Mouse (Mus musculus) intestine, embryonic 16.5 days (tissue): ENCODE measurements around the gene Msrb1. TPM values are rescaled to one million over a fixed set of nuclear protein-coding genes. Genes with fewer than 3 reads are reported as not detected.
A peak's percentile ranks its signal among the peaks of the same experiment; 100 is the strongest.

Source experiments
- ATAC-seq: fragments of 200-750 bp; cut with Nextera tagmentation; 2 replicates; pipeline ENCODE4 v1.8.0; 2017; ENCODE audit warnings: moderate TSS enrichment, moderate library complexity
- H3K27ac ChIP-seq: fragments of 300-500 bp; sonication (generic); 2 replicates; pipeline ENCODE4 v1.5.1; 2014; ENCODE audit warnings: mild to moderate bottlenecking, low read length
- H3K27me3 ChIP-seq: fragments of 300-500 bp; sonication (generic); replicated peaks from 2 replicates; pipeline ENCODE4 v1.6.1; 2014; ENCODE audit warnings: low read length, control low read depth, mixed read lengths; ENCODE audit not compliant: control insufficient read depth, insufficient read depth
- H3K36me3 ChIP-seq: fragments of 300-500 bp; sonication (generic); 2 replicates; pipeline ENCODE4 v1.6.1; 2014; ENCODE audit warnings: low read length, control low read depth; ENCODE audit not compliant: control insufficient read depth, insufficient read depth
- H3K4me1 ChIP-seq: fragments of 300-500 bp; sonication (generic); 2 replicates; pipeline ENCODE4 v1.6.1; 2014; ENCODE audit warnings: low read length, control low read depth, mixed read lengths; ENCODE audit not compliant: control insufficient read depth, insufficient read depth
- H3K4me2 ChIP-seq: fragments of 300-500 bp; sonication (generic); 2 replicates; pipeline ENCODE4 v1.6.1; 2014; ENCODE audit warnings: low read depth, low read length, control low read depth
- H3K4me3 ChIP-seq: fragments of 300-500 bp; sonication (generic); 2 replicates; pipeline ENCODE4 v1.5.1; 2014; ENCODE audit warnings: mild to moderate bottlenecking, low read length
- H3K9ac ChIP-seq: fragments of 300-500 bp; sonication (generic); 2 replicates; pipeline ENCODE4 v1.6.1; 2014; ENCODE audit warnings: low read depth, low read length
- H3K9me3 ChIP-seq: fragments of 300-500 bp; sonication (generic); 2 replicates; pipeline ENCODE4 v1.6.1; 2016; ENCODE audit warnings: low read length, control low read depth; ENCODE audit not compliant: control insufficient read depth
- WGBS: fragments of 180-500 bp; shearing (Covaris S2); extraction: QIAGEN DNeasy Blood & Tissue Kit; methylation state at CpG from one replicate; pipeline ENCODE4 v1.1.7; 2014; 5-methylcytosine and 5-hydroxymethylcytosine counted together
- polyA plus RNA-seq: library from polyadenylated mRNA; unstranded; fragments of >200 nt; fragmentation: Nextera tagmentation; extraction: Ambion mirVana; gene quantifications from 2 replicates; pipeline ENCODE4 v1.2.1, GENCODE M21; 2015

Msrb1 gene
- polyA plus RNA-seq, 1 experiment from 2014 or later, result 28.8 TPM

- H3K9ac ChIP-seq, result peak within 1 kb of the TSS; percentile 64
- peak within 1 kb of the TSS; percentile 63 for H3K4me3 ChIP-seq
- H3K4me2 ChIP-seq, result peak within 1 kb of the TSS; percentile 99
- ATAC-seq, result peak; percentile 93
- peaks cover 49% of the 10 kb centered on the region for H3K27me3 ChIP-seq
- H3K27ac ChIP-seq, result no peak within 1 kb of the TSS
- peaks cover 10% of the 10 kb centered on the region; the same call in 1 of the 2 replicates for H3K4me1 ChIP-seq
- no peaks in the 10 kb centered on the region for H3K9me3 ChIP-seq
- H3K36me3 ChIP-seq, result no peaks in the 10 kb centered on the region
- under 1% methylated on average over 69 of the region's 82 CpGs for WGBS
Observed at GRCm38 (mm10) chr17:24752415-24753394, 16.3 kb downstream of the Msrb1 start, which contains the start of gene Hs3st6. Gene Hs3st6, plus strand, starts transcription at chr17:24752988.

GRCm38 (mm10) chr17:24757394-24757793, 21.0 kb downstream of the Msrb1 start:
- Histone ChIP-seq H3K27ac (no peak overlapping the region), H3K4me2 (no peak overlapping the region), H3K27me3 (peaks cover 27% of the 10 kb centered on the region), H3K4me1 (peaks cover 6% of the 10 kb centered on the region; the same call in 1 of the 2 replicates), H3K36me3 (no peaks in the 10 kb centered on the region), H3K9me3 (no peaks in the 10 kb centered on the region), H3K4me3 (no peak overlapping the region), H3K9ac (no peak overlapping the region)
- WGBS, result 80% methylated on average over 1 of the region's 1 CpGs
- no peak for ATAC-seq

GRCm38 (mm10) chr17:24761121-24761520, 24.7 kb downstream of the Msrb1 start:
- Histone ChIP-seq H3K9me3 (no peaks in the 10 kb centered on the region), H3K27me3 (no peaks in the 10 kb centered on the region), H3K36me3 (no peaks in the 10 kb centered on the region), H3K4me3 (no peak overlapping the region), H3K27ac (no peak overlapping the region), H3K9ac (no peak overlapping the region), H3K4me1 (peaks cover 1% of the 10 kb centered on the region; the same call in 1 of the 2 replicates), H3K4me2 (no peak overlapping the region)
- WGBS, result 59% methylated on average over 5 of the region's 5 CpGs
- no peak for ATAC-seq

- 48% methylated on average over 21 of the region's 22 CpGs for WGBS
- peaks cover 5% of the 10 kb centered on the region; the same call in 1 of the 2 replicates for H3K4me1 ChIP-seq
- 0 out of 2 replicates have a peak overlapping the region, but pooled peaks have one; percentile 2 for H3K9ac ChIP-seq
- H3K36me3 ChIP-seq, result no peaks in the 10 kb centered on the region
- peak overlapping the region; percentile 15; the same call in 1 of the 2 replicates for H3K27ac ChIP-seq
- H3K27me3 ChIP-seq, result 0 out of 2 replicates have a peak, but pooled peaks cover 4% of the 10 kb centered on the region
- H3K4me3 ChIP-seq, result no peak overlapping the region
- no peak overlapping the region for H3K4me2 ChIP-seq
- no peak; the same call in 1 of the 2 replicates for ATAC-seq
- H3K9me3 ChIP-seq, result no peaks in the 10 kb centered on the region
Observed at GRCm38 (mm10) chr17:24765016-24765905, 28.8 kb downstream of the Msrb1 start.

GRCm38 (mm10) chr17:24766266-24766875, 29.9 kb downstream of the Msrb1 start:
- H3K4me2 ChIP-seq, result no peak overlapping the region
- no peak overlapping the region for H3K4me3 ChIP-seq
- WGBS, result 23% methylated on average over 12 of the region's 12 CpGs
- H3K36me3 ChIP-seq, result no peaks in the 10 kb centered on the region
- H3K27me3 ChIP-seq, result 0 out of 2 replicates have a peak, but pooled peaks cover 4% of the 10 kb centered on the region
- H3K9me3 ChIP-seq, result no peaks in the 10 kb centered on the region
- H3K4me1 ChIP-seq, result peaks cover 5% of the 10 kb centered on the region; the same call in 1 of the 2 replicates
- no peak overlapping the region for H3K27ac ChIP-seq
- no peak overlapping the region for H3K9ac ChIP-seq
- ATAC-seq, result no peak

- 29% methylated on average over 3 of the region's 3 CpGs for WGBS
- H3K36me3 ChIP-seq, result no peaks in the 10 kb centered on the region
- H3K27me3 ChIP-seq, result 0 out of 2 replicates have a peak, but pooled peaks cover 4% of the 10 kb centered on the region
- H3K4me1 ChIP-seq, result peaks cover 5% of the 10 kb centered on the region; the same call in 1 of the 2 replicates
- no peak overlapping the region for H3K9ac ChIP-seq
- no peak overlapping the region for H3K4me3 ChIP-seq
- H3K27ac ChIP-seq, result no peak overlapping the region
- ATAC-seq, result no peak
- no peak overlapping the region for H3K4me2 ChIP-seq
- no peaks in the 10 kb centered on the region for H3K9me3 ChIP-seq
Observed at GRCm38 (mm10) chr17:24769146-24769545, 32.7 kb downstream of the Msrb1 start.

- Histone ChIP-seq H3K27me3 (0 out of 2 replicates have a peak, but pooled peaks cover 4% of the 10 kb centered on the region), H3K4me3 (no peak overlapping the region), H3K9ac (no peak overlapping the region), H3K4me2 (no peak overlapping the region), H3K36me3 (no peaks in the 10 kb centered on the region), H3K27ac (no peak overlapping the region), H3K4me1 (no peaks in the 10 kb centered on the region), H3K9me3 (no peaks in the 10 kb centered on the region)
- 73% methylated on average over 5 of the region's 5 CpGs for WGBS
- ATAC-seq, result no peak
Observed at GRCm38 (mm10) chr17:24773241-24773640, 36.8 kb downstream of the Msrb1 start.

- Histone ChIP-seq H3K27me3 (no peaks in the 10 kb centered on the region), H3K9ac (no peak overlapping the region), H3K9me3 (no peaks in the 10 kb centered on the region), H3K4me2 (no peak overlapping the region), H3K4me3 (no peak overlapping the region), H3K27ac (no peak overlapping the region), H3K36me3 (no peaks in the 10 kb centered on the region), H3K4me1 (no peaks in the 10 kb centered on the region)
- no peak for ATAC-seq
- 64% methylated on average over 8 of the region's 8 CpGs for WGBS
Observed at GRCm38 (mm10) chr17:24775173-24775572, 38.7 kb downstream of the Msrb1 start.
